Mouse (Mus musculus) thymus, postnatal 14 days (tissue): Measurements from ENCODE around the gene Otos.

ENCODE experiments used
- DNase-seq: peaks from one replicate; pipeline ENCODE4 v3.0.0; 2021

The Otos gene

GRCm38 (mm10) chr1:92646601-92647000 lies 2.0 kb downstream of the Otos start:
- no peak for DNase-seq

- no peak for DNase-seq
Measured at GRCm38 (mm10) chr1:92646111-92646510, 2.5 kb downstream of the Otos start.

- DNase-seq: no peak
Measured at GRCm38 (mm10) chr1:92644916-92645315, 3.7 kb downstream of the Otos start.

GRCm38 (mm10) chr1:92643691-92644090 lies 5.0 kb downstream of the Otos start:
- no peak for DNase-seq

- DNase-seq: peak; percentile 87
Measured at GRCm38 (mm10) chr1:92641514-92642272, 6.9 kb downstream of the Otos start, which contains the start of gene Cops9. Gene Cops9 (minus strand): TSS chr1:92641985.

GRCm38 (mm10) chr1:92640393-92640792 lies 8.2 kb downstream of the Otos start:
- DNase-seq: peak; percentile 30

GRCm38 (mm10) chr1:92638736-92639135 lies 9.9 kb downstream of the Otos start:
- no peak for DNase-seq

- DNase-seq: no peak
Measured at GRCm38 (mm10) chr1:92638181-92638580, 10.5 kb downstream of the Otos start.

GRCm38 (mm10) chr1:92637501-92638172 lies 11.0 kb downstream of the Otos start:
- DNase-seq: no peak

GRCm38 (mm10) chr1:92636676-92637075 lies 12.0 kb downstream of the Otos start:
- no peak for DNase-seq

- DNase-seq: no peak
Measured at GRCm38 (mm10) chr1:92636015-92636414, 12.6 kb downstream of the Otos start.

- no peak for DNase-seq
Measured at GRCm38 (mm10) chr1:92634976-92635599, 13.6 kb downstream of the Otos start.

- no peak for DNase-seq
Measured at GRCm38 (mm10) chr1:92634569-92634968, 14.1 kb downstream of the Otos start.

GRCm38 (mm10) chr1:92633726-92634125 lies 14.9 kb downstream of the Otos start:
- no peak for DNase-seq

GRCm38 (mm10) chr1:92632948-92633347 lies 15.7 kb downstream of the Otos start:
- DNase-seq: no peak

GRCm38 (mm10) chr1:92632196-92632595 lies 16.4 kb downstream of the Otos start:
- no peak for DNase-seq

- no peak for DNase-seq
Measured at GRCm38 (mm10) chr1:92628227-92628626, 20.4 kb downstream of the Otos start.

GRCm38 (mm10) chr1:92618360-92618759 lies 30.3 kb downstream of the Otos start:
- no peak for DNase-seq

- DNase-seq: no peak
Measured at GRCm38 (mm10) chr1:92617488-92617887, 31.2 kb downstream of the Otos start, which contains the start of gene Olfr12. Gene Olfr12 (plus strand): TSS chr1:92617788.

- DNase-seq: no peak
Measured at GRCm38 (mm10) chr1:92616046-92616445, 32.6 kb downstream of the Otos start.

GRCm38 (mm10) chr1:92614516-92614915 lies 34.1 kb downstream of the Otos start:
- DNase-seq: no peak

- DNase-seq: no peak
Measured at GRCm38 (mm10) chr1:92613175-92613574, 35.5 kb downstream of the Otos start.

GRCm38 (mm10) chr1:92611008-92611407 lies 37.6 kb downstream of the Otos start:
- DNase-seq: peak; percentile 66

- no peak for DNase-seq
Measured at GRCm38 (mm10) chr1:92607711-92608110, 40.9 kb downstream of the Otos start.
